Mouse (Mus musculus): ENCODE measurements around the gene Ywhab.
A peak's percentile ranks its signal among the peaks of the same experiment; 100 is the strongest.

Ywhab gene

GRCm38 (mm10) chr2:163994654-163994976 is at the start of gene Ywhab:
Ywhab (plus strand) TSS chr2:163994960.
- no peak for DNase-seq (ENCODE audit: low read depth)

DNA sequence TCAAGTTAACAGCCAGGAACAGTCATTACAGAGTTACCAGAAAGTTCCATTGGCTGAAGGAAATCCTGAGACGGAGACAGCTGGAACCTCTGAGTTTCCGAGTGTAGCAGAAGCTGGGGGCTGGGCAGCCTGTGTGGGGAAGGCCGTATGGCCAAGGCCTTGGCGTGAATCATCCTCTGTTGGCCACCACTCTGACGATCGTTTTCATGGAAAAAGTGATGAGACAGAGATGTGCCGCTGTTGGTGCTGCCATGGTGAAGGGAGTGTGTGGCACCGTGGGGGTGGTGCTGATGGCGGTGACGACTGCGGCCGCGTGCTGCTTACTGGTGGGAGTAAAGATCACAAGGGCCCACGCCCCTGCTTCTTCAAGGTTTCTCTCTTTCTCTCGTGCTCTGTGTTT is 48.5 kb upstream of the Ywhab start:
- DNase-seq (ENCODE audit: low read depth) = no peak

GRCm38 (mm10) chr2:163947976-163948375 is 46.8 kb upstream of the Ywhab start:
- no peak for DNase-seq (ENCODE audit: low read depth)

- peak; percentile 28 for DNase-seq (ENCODE audit: low read depth)
Observed at GRCm38 (mm10) chr2:163951770-163952169, 43.0 kb upstream of the Ywhab start.

GRCm38 (mm10) chr2:163953622-163954310 is 41.0 kb upstream of the Ywhab start:
- no peak for DNase-seq (ENCODE audit: low read depth)

DNA sequence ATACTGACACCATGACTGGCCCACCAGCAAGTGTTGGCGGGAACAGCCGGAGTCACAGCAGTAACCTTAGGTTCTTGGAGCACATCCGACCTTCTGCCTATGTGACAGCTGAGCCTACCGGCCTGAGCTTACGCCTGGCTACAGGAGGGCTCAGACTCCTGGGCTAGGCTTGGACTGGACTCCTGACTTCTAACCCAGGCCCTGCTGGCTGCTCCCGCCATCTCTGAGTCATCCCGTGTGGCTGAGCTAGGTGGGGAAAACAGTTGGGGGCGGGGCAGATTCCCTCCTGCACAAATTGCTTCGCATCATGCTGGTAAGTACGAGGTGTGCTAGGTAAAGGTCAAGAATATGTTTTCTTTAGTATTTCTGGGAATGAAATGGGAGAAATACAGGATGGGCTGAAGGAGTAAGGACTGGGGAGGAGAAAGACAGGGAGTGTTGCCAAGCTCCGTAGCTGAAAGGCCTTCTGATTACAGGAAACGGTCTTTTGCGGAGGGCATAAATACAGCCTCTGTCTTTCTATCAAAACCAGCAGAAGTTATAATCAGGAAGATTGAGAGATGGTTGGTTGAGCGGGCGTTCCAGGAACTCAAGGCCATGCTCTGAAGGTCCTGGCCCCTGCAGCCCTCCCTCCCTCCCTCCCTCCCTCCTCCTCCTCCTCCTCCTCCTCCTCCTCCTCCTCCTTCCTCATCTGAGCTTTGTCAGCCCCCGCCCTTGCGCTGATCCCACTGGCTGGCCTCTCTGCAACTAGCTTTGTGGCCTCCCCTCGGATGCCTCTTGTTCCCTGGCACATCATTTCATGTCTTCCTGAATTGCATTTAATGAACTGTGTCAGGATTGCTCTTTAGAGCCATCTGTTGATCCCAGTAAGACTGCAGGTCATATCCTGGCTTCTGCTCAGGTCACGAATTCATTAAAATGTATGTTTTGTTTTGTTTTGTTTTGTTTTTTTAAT is 29.9 kb upstream of the Ywhab start:
- no peak for DNase-seq (ENCODE audit: low read depth)

GRCm38 (mm10) chr2:163965706-163966105 is 29.1 kb upstream of the Ywhab start:
- DNase-seq (ENCODE audit: low read depth) = no peak

- DNase-seq (ENCODE audit: low read depth) = peak; percentile 38
Observed at GRCm38 (mm10) chr2:163968581-163968980, 26.2 kb upstream of the Ywhab start.

DNA sequence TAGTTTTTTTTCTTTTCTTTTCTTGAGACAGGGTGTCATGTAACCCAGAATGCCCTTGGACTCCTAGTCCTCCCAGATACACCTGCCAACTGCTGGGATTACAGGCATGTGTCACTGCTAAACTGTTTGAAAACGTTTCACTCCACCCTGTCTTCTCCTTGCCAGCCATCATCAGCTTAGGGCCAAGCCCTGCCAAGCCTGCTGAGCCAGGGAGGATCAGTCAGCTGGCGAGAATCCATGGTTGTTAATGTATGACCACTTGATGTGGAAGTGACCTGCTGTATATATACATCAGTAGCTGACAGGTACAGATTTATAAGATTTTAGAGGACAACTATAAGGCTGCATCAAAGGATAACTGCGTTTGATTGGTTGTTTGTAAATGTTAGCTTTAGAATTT is 24.4 kb upstream of the Ywhab start:
- no peak for DNase-seq (ENCODE audit: low read depth)

DNA sequence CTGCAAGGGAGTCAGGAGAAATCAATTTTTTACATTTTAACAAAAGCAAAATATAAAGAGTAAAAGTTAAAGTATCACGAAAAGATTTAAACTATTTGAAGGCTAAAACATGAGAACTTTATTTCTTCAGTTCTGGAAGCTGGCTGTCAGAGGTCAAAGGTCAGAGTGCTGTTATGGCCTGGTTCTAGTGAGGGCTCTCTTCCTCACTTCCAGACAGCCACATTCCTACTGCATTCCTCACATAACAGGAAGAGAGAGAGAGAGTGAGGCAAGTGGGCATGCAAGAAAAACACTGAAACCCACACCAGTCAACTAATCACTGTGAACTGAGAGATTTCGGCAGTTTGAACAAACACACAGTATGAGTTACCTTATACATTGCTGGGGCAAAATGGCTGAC is 20.7 kb upstream of the Ywhab start:
- no peak for DNase-seq (ENCODE audit: low read depth)

DNA sequence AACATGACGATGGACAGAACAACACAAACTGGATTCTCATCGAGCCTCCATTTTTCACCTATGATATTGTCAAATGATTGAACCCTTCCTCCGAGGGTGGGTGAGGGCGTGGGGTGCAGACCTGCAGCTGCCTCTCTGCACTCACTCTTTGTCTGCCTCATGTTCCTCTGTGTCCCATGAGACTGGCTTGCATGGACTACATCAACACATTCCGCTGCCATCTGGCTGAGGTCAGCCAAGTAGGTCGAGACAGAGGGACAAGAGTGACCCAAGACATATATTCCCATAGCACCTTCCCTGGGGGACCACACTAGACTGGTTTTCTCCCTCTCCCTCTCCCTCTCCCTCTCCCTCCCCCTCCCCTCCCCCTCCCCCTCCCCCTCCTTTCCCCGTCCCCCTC is 18.3 kb upstream of the Ywhab start:
- DNase-seq (ENCODE audit: low read depth) = no peak

DNA sequence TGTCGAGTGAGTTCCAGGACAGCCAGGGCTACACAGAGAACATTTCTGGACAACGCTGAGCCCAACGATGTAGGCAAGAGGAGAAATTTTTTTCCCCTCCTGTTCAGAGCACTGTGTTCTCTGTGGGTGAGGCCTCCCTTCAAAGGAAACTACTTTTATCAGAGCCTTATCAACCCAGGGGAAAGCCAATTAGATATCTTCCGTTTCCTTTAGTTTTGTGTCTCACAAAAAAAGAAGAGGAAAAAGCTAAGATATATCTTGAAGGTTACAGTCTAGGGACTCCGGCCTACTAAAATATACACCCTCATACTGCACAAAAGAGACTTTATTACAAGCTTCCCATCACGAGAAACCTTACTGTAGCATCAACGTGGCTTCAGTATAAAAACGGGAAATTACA is 7.5 kb upstream of the Ywhab start:
- DNase-seq (ENCODE audit: low read depth) = no peak

DNA sequence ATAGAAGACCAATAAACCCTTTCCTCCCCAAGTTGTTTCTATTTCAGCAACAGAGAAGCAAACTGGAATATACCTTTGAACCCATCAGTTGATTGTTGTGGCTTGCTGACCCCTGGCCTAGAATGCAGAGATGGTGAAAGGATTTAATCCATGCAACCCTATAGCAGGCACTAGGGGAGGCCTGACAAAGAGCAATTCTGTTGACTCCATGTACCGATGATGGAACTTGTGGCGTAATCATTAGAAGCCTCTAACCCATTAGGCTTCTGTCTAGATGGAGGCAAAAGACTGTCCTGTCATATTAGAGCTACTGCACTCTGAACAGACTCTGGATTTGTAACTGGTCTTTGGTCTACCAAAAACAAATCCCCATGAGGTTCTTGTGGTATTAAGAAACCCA is 1.9 kb upstream of the Ywhab start:
- DNase-seq (ENCODE audit: low read depth) = no peak

- peak; percentile 91 for DNase-seq (ENCODE audit: low read depth)
Observed at GRCm38 (mm10) chr2:163994977-163995862, 460 bp downstream of the Ywhab start.

DNA sequence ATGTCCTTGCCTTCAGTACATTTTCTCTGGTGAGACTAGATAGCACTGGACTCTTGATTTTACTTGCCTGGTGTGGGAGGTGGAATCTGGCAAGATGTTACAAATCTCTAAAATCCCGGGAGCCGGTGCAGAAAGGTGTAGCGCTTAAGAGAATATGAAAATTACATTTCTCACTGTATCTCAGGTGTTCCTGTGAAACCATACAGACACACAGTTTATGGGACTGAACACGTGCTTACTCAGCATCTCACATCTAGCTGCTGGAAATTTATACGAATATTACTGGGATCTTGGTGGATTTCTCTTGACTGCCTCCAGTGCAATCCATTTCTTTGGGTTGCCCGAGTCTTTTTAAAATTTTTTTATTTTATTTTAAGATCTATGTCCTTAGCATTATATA is 1.5 kb downstream of the Ywhab start:
- DNase-seq (ENCODE audit: low read depth) = no peak

- DNase-seq (ENCODE audit: low read depth) = no peak
Observed at GRCm38 (mm10) chr2:163996899-163997298, 2.1 kb downstream of the Ywhab start.

DNA sequence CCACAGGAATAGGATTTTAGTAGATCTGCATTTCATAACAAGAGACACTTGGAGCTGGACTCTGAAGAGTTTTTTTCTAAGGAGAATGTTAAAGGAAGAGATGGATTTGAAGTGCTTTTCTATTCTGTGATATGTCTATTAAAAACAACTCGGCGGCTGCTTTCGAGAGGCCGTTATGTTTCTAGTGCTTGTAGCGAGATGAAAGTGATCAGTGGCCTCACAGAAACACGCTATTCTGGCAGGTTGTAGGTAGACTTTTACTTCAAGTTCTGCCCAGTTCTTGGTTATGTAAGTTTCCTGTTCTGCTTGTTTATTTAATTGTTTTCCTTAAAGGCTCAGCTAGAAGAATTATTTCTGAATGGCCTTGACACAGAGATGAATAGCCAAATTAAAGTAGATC is 4.2 kb downstream of the Ywhab start:
- no peak for DNase-seq (ENCODE audit: low read depth)

DNA sequence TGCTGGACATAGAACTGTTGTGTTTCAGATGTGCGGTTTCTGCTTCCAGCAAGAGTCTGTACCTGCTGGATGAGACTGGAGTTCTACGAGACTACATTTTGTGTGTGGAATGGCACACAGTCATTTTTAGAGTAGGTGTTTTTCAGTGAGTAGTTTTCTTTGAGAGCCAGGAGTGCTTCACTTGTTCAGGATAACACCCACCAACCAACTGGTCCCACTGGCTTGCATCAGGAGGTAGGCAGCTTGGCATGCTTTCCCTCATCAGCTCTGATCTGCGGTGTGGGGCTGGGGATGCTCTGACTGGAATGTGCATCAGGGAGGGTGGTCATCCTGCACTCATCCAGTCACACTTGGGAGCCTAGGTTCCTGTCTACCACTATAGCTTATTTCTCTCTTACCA is 7.9 kb downstream of the Ywhab start:
- no peak for DNase-seq (ENCODE audit: low read depth)

DNA sequence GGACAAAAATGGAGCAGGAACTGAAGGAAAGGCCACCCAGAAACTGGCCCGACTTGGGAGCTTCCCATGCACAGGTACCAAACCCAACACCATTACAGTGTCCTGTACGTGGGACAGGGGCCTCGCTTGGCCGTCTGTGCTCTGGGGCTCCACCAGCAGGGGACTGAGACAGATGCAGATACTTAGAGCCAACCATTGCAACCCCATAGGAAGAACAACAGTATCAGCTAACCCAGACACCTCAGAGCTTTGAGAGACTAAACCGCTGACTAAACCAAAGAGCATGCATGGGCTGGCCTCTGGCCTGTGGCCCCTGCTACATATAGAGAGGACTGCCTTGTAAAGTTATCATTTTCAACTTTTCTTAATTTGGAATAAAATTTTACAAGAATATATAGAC is 9.7 kb downstream of the Ywhab start:
- DNase-seq (ENCODE audit: low read depth) = no peak

DNA sequence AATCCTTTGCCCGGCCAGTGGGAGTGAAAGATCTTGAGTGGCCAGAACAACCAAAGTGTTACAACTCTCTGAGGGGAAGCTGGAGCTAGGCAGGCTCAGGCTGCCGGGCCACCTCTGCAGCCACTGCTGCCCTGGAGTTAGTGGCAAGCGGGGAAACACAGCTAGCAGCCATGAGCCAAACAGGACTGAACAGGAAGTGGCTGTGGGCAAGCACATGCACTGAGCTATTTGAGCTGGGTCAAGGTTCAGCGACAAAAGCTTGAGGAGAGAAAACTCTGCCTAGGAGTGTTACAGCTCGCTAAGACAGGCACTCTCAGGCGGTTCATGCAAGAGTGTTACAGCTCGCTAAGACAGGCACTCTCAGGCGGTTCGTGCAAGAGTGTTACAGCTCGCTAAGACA is 12.2 kb downstream of the Ywhab start:
- no peak for DNase-seq (ENCODE audit: low read depth)

DNA sequence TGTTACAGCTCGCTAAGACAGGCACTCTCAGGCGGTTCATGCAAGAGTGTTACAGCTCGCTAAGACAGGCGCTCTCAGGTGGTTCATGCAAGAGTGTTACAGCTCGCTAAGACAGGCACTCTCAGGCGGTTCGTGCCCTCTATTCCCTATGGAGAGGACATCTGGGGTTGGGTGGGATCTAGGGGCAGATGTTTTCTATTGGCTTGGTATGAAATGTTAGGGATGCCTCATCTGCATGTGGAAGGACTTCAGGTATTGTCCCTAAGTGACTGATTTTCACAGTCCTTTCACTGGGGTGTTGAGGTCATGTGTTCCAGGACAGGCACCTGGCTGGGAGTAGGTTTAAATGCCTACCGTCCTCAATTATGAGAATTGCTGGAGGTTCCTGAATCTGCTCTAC is 12.8 kb downstream of the Ywhab start:
- DNase-seq (ENCODE audit: low read depth) = no peak

DNA sequence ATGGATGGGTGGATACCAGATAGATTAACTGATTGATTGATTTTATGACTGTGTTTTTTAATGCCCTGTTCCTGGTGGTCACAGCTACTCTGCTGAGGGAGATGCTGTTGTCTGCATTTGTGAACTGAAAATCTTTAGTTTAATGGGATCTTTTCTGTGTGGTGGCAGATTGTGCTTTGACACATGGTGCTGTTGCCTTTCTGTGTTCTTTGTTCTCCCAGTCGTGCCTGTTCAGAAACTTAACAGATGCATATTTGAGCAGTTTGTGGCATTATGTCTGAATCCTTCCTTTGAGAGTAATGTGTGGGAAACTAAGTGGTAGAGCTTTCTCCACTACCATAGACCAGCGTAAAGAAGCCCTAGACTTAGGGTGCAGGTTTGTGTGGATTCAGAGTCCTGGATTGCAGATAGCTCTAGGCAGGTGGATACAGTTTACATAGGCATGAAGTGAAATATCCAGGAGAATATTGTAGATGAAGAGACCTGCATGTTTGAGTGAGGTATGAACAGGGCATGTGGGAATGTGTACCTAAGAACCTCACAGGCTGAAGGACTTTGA is 13.3 kb downstream of the Ywhab start:
- no peak for DNase-seq (ENCODE audit: low read depth)

All from c-Kit-positive CD71-negative TER-119-negative erythroid progenitor cells, embryonic 14.5 days (primary cell).